Mouse (Mus musculus): ENCODE results near the gene Elane.

GRCm38 (mm10) chr10:79852107-79852789 lies 33.8 kb upstream of the Elane start:
- no peak for TF ChIP-seq POLR2A (IDR thresholded peaks at IDR 0.05; ENCODE audit: extremely low read depth, insufficient read depth, low read length)
- no peak for TF ChIP-seq CTCF (IDR thresholded peaks at IDR 0.05; ENCODE audit: extremely low read depth, insufficient read depth, low read length)
